Comparison of ENCODE assay signal across 20 mouse cellular contexts in the genomic region with DNA sequence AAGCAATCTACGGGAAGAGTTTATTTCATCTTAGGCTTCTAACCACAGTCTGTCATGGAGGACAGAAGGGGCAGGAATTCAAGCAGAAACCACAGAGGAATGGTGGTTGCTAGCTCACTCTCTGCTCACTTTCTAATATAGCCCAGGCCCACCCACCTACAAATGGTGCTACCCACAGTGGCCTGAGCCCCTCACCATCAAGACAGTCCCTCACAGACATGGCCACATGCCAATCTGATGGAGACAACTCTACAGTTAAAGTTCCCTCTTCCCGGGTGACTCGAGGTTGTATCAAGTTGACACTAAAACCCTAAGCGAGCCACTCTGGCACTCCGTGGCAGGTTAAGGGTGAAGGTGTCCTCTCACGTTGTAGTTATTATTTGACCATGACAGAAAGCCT. TPM values are rescaled to one million over a fixed set of nuclear protein-coding genes. Genes with fewer than 3 reads are reported as not detected.
DNase-seq lines count a peak whose midpoint lies in the region; ATAC-seq and TF ChIP-seq lines count a peak whose summit lies in the region.
"Had no signal": no experiment of that assay in that cellular context is flagged by ENCODE, and none has a peak within 500 bp of the region (broad histone marks: within the 10 kb centered on the region; RNA-seq: fewer than 3 reads in every experiment).

No protein-coding gene starts in this region.

- no peaks in the 10 kb centered on the region; the same call in 1 of the 2 replicates for H3K36me3 ChIP-seq in midbrain, embryonic 11.5 days (ENCODE audit: control insufficient read depth, insufficient read depth, low read length)
- H3K36me3 ChIP-seq in midbrain, embryonic 15.5 days (replicated peaks), result no peaks in the 10 kb centered on the region
- peaks cover 0 to 24% of the 10 kb centered on the region in 2 experiments; a peak in 2 of 4 replicates for H3K36me3 ChIP-seq in MEL (ENCODE audit: control insufficient read depth in 1 of 2, insufficient read depth in 2 of 2, low read length in 2 of 2)
- H3K36me3 ChIP-seq: forebrain, embryonic 15.5 days had no signal

- no peaks in the 10 kb centered on the region for H3K79me2 ChIP-seq in MEL (ENCODE audit: control insufficient read depth, insufficient read depth, low read length, poor library complexity)

- 0 out of 4 replicates have a peak, but pooled peaks of 1 of the 2 experiments have one; percentile 34 for TF ChIP-seq EP300 in MEL (IDR thresholded peaks at IDR 0.05; ENCODE audit: low read depth in 1 of 2, low read length in 2 of 2)

- ATAC-seq in midbrain, embryonic 11.5 days (ENCODE audit: low FRiP score), result no peak
- ATAC-seq in midbrain, embryonic 15.5 days (replicated peaks), result no peak
- ATAC-seq: forebrain, embryonic 13.5 days; forebrain, embryonic 15.5 days; forebrain, postnatal 0 days had no signal

- H3K4me3 ChIP-seq in midbrain, embryonic 11.5 days (ENCODE audit: low read depth, low read length), result no peak overlapping the region
- no peak overlapping the region for H3K4me3 ChIP-seq in midbrain, embryonic 15.5 days
- peak overlapping the region; percentile 7 to 15; a peak in 2 of 4 replicates for H3K4me3 ChIP-seq in MEL (ENCODE audit: control insufficient read depth in 1 of 2, insufficient read depth in 1 of 2, low read depth in 2 of 2, low read length in 2 of 2)
- H3K4me3 ChIP-seq: embryonic facial prominence, embryonic 10.5 days; embryonic facial prominence, embryonic 12.5 days; forebrain, embryonic 13.5 days; forebrain, embryonic 15.5 days had no signal

- no peak for TF ChIP-seq CTCF in MEL (IDR thresholded peaks at IDR 0.05 in 2 of 3, conservative IDR thresholded peaks at IDR 0.05 in 1 of 3; ENCODE audit: control insufficient read depth in 1 of 3, insufficient read depth in 1 of 3, low read depth in 2 of 3, low read length in 3 of 3, poor library complexity in 1 of 3, severe bottlenecking in 1 of 3)

- no peaks in the 10 kb centered on the region for H3K27me3 ChIP-seq in midbrain, embryonic 11.5 days (ENCODE audit: control insufficient read depth, insufficient read depth, low read length)
- H3K27me3 ChIP-seq in midbrain, embryonic 15.5 days (replicated peaks), result no peaks in the 10 kb centered on the region
- no peaks in the 10 kb centered on the region for H3K27me3 ChIP-seq in MEL (ENCODE audit: control insufficient read depth in 1 of 2, insufficient read depth in 2 of 2, low read length in 2 of 2)
- H3K27me3 ChIP-seq: embryonic facial prominence, embryonic 12.5 days; forebrain, embryonic 13.5 days; forebrain, embryonic 15.5 days had no signal

- no peak overlapping the region for H3K9ac ChIP-seq in midbrain, embryonic 11.5 days (ENCODE audit: low read length)
- no peak overlapping the region for H3K9ac ChIP-seq in midbrain, embryonic 15.5 days
- H3K9ac ChIP-seq in MEL (ENCODE audit: control insufficient read depth, low read depth, low read length, poor library complexity, severe bottlenecking), result no peak overlapping the region
- H3K9ac ChIP-seq: embryonic facial prominence, embryonic 12.5 days; forebrain, embryonic 13.5 days; forebrain, embryonic 15.5 days; forebrain, postnatal 0 days had no signal

- H3K27ac ChIP-seq in midbrain, embryonic 11.5 days (ENCODE audit: low read depth, low read length), result no peak overlapping the region
- no peak overlapping the region for H3K27ac ChIP-seq in midbrain, embryonic 15.5 days
- H3K27ac ChIP-seq in MEL (ENCODE audit: control insufficient read depth, low read depth, low read length), result peak overlapping the region; percentile 62
- H3K27ac ChIP-seq: embryonic facial prominence, embryonic 10.5 days; embryonic facial prominence, embryonic 12.5 days; forebrain, embryonic 13.5 days; forebrain, embryonic 15.5 days had no signal

- 90% methylated on average over 6 of the region's 6 CpGs for WGBS in midbrain, embryonic 11.5 days
- 90% methylated on average over 6 of the region's 6 CpGs for WGBS in midbrain, embryonic 15.5 days

- peak; percentile 56 for DNase-seq in heart, adult 11 months
- DNase-seq in heart, adult 8-10 months (ENCODE audit: low spot score), result no peak
- DNase-seq in midbrain, embryonic 11.5 days (ENCODE audit: low spot score, missing footprints), result peak; percentile 44
- peak; percentile 32 for DNase-seq in MEL (ENCODE audit: low read depth, low spot score)
- DNase-seq in embryo, embryonic 10 days (ENCODE audit: low spot score), result no peak
- DNase-seq: adrenal gland, adult 2 months; adrenal gland, postnatal 10 days; adrenal gland, postnatal 25 days; cerebellum, adult 11 months; cerebellum, adult 18-20 months; cerebellum, adult 8-10 months; cerebellum, adult 9-11 months; cerebellum, postnatal 14 days; cerebellum, postnatal 36 days; forebrain, postnatal 0 days had no signal

- no peak for TF ChIP-seq POLR2A in MEL (IDR thresholded peaks at IDR 0.05; ENCODE audit: control insufficient read depth in 1 of 2, insufficient read depth in 1 of 2, low read depth in 1 of 2, low read length in 2 of 2, poor library complexity in 1 of 2)

- H3K9me3 ChIP-seq in midbrain, embryonic 11.5 days (ENCODE audit: control insufficient read depth, low read length), result no peaks in the 10 kb centered on the region
- no peaks in the 10 kb centered on the region for H3K9me3 ChIP-seq in midbrain, embryonic 15.5 days
- no peaks in the 10 kb centered on the region for H3K9me3 ChIP-seq in MEL (replicated peaks; ENCODE audit: insufficient read depth, low read length)
- H3K9me3 ChIP-seq: embryonic facial prominence, embryonic 10.5 days; embryonic facial prominence, embryonic 12.5 days; forebrain, embryonic 13.5 days; forebrain, embryonic 15.5 days had no signal

- H3K4me1 ChIP-seq in midbrain, embryonic 11.5 days (ENCODE audit: control insufficient read depth, insufficient read depth, low read length), result no peaks in the 10 kb centered on the region
- H3K4me1 ChIP-seq in midbrain, embryonic 15.5 days, result no peaks in the 10 kb centered on the region
- peaks cover 8 to 17% of the 10 kb centered on the region in 2 experiments for H3K4me1 ChIP-seq in MEL (ENCODE audit: control insufficient read depth in 1 of 2, insufficient read depth in 2 of 2, low read length in 2 of 2)
- H3K4me1 ChIP-seq: embryonic facial prominence, embryonic 10.5 days; embryonic facial prominence, embryonic 12.5 days; forebrain, embryonic 13.5 days; forebrain, embryonic 15.5 days had no signal

- H3K4me2 ChIP-seq in midbrain, embryonic 11.5 days, result no peak overlapping the region
- H3K4me2 ChIP-seq in midbrain, embryonic 15.5 days, result no peak overlapping the region
- H3K4me2 ChIP-seq: embryonic facial prominence, embryonic 12.5 days; forebrain, embryonic 13.5 days; forebrain, embryonic 15.5 days had no signal

- no peak for TF ChIP-seq RAD21 in MEL (IDR thresholded peaks at IDR 0.05; ENCODE audit: low read depth, low read length)

TF ChIP-seq in MEL, 35 proteins besides CTCF, POLR2A, EP300 and RAD21:
- no peak for TF ChIP-seq MAFK (IDR thresholded peaks at IDR 0.05; ENCODE audit: borderline replicate concordance, low read depth, low read length)
- TF ChIP-seq ZMIZ1 (IDR thresholded peaks at IDR 0.05; ENCODE audit: low read depth, low read length), result 0 out of 2 replicates have a peak, but pooled peaks have one; percentile 29

RNA-seq across cellular contexts. Expression of a gene that starts 32.6 kb away (rescaled TPM):
- total RNA-seq in heart, adult 8-10 months (2022), result 1 to 10 TPM; 4.7 to 9.0 (median 6.9) TPM
- 8.0 and 8.7 TPM in 2 replicates for polyA plus RNA-seq in midbrain, embryonic 11.5 days (2014; fragmentation: Nextera tagmentation; extraction: Ambion mirVana)
- polyA plus RNA-seq in midbrain, embryonic 15.5 days (2015; fragmentation: Nextera tagmentation; extraction: Ambion mirVana), result 7.3 and 8.0 TPM in 2 replicates
- 11.3 and 12.2 TPM in 2 replicates for total RNA-seq in MEL (2012; rRNA removed)
- polyA plus RNA-seq in MEL (2012; ENCODE audit: insufficient read depth in 1 of 2, insufficient read length in 2 of 2, low read depth in 1 of 2, low replicate concordance in 2 of 2, missing spikeins in 1 of 2), result 10 to 100 TPM in 1 of 2 experiments, not detected in 1; 11.8 TPM

Comparison
In these comparisons a context has a peak if more than half of its experiments do, and no peak if none do; other contexts are left out.
1. DNase-seq: peak in heart, adult 11 months (single experiment), midbrain, embryonic 11.5 days (single experiment) and MEL (single experiment); none in heart, adult 8-10 months (single experiment) and embryo, embryonic 10 days (single experiment).
2. H3K4me3 ChIP-seq: peak in MEL (2 of 2); none in midbrain, embryonic 11.5 days (single experiment) and midbrain, embryonic 15.5 days (single experiment).